Mouse (Mus musculus) frontal cortex, postnatal 25 days (tissue): Measurements from ENCODE around the gene 6430550D23Rik.
"Not testable (repeated sequence)": the region's sequence is repeated elsewhere in the genome, so short reads cannot be mapped to it uniquely, and the experiment has no call there.

Experiments
- DNase-seq, 2 experiments: peaks; one replicate each; pipeline ENCODE4 v3.0.0; 2022; ENCODE audit warnings: low spot score in 2 of 2

The 6430550D23Rik gene

GRCm38 (mm10) chr2:155956134-155957059, 51.4 kb downstream of the 6430550D23Rik start, which contains the start of gene Cep250:
Gene Cep250 (plus strand): TSS chr2:155956458.
- peak; percentile 68 to 79 for DNase-seq

GRCm38 (mm10) chr2:155952006-155952405, 55.8 kb downstream of the 6430550D23Rik start:
- DNase-seq = peak; percentile 42 to 49

GRCm38 (mm10) chr2:155949362-155949761, 58.4 kb downstream of the 6430550D23Rik start:
- no peak for DNase-seq

GRCm38 (mm10) chr2:155947390-155948002, 60.3 kb downstream of the 6430550D23Rik start:
- DNase-seq = no peak

GRCm38 (mm10) chr2:155946499-155946898, 61.3 kb downstream of the 6430550D23Rik start:
- DNase-seq = no peak

GRCm38 (mm10) chr2:155946069-155946468, 61.7 kb downstream of the 6430550D23Rik start:
- peak; percentile 56 to 61 for DNase-seq

GRCm38 (mm10) chr2:155945580-155945979, 62.2 kb downstream of the 6430550D23Rik start:
- no peak for DNase-seq

GRCm38 (mm10) chr2:155945124-155945523, 62.7 kb downstream of the 6430550D23Rik start, which contains the start of gene Gdf5:
Gene Gdf5 (minus strand): TSS chr2:155945367.
- DNase-seq = no peak

- no peak for DNase-seq
These were observed 63.1 kb downstream of the 6430550D23Rik start for GRCm38 (mm10) chr2:155944685-155945084.

GRCm38 (mm10) chr2:155943463-155943862, 64.3 kb downstream of the 6430550D23Rik start:
- no peak for DNase-seq

- DNase-seq = no peak
These were observed 65.9 kb downstream of the 6430550D23Rik start for GRCm38 (mm10) chr2:155941697-155942442.

GRCm38 (mm10) chr2:155940681-155941080, 67.1 kb downstream of the 6430550D23Rik start, which contains the start of gene Gm15557:
Gene Gm15557 (plus strand): TSS chr2:155940728.
- no peak for DNase-seq

- DNase-seq = no peak
These were observed 67.8 kb downstream of the 6430550D23Rik start for GRCm38 (mm10) chr2:155939897-155940529.

GRCm38 (mm10) chr2:155929531-155930442, 78.0 kb downstream of the 6430550D23Rik start, which contains the start of gene Uqcc1:
Gene Uqcc1 (minus strand): TSS chr2:155930310.
- DNase-seq = peak; percentile 86 to 89

GRCm38 (mm10) chr2:155928711-155929345, 78.9 kb downstream of the 6430550D23Rik start:
- no peak for DNase-seq

- not testable (repeated sequence) for DNase-seq
These were observed 82.6 kb downstream of the 6430550D23Rik start for GRCm38 (mm10) chr2:155925213-155925612.
